Mouse (Mus musculus) adrenal gland, postnatal 4 days (tissue): ENCODE results near the gene Trp53inp2. TPM values are rescaled to one million over a fixed set of nuclear protein-coding genes. Genes with fewer than 3 reads are reported as not detected.
A peak's percentile ranks its signal among the peaks of the same experiment; 100 is the strongest.

Experiments used
- DNase-seq, 2 experiments: peaks; one replicate each; pipeline ENCODE4 v3.0.0; 2021 to 2022; ENCODE audit warnings: low spot score in 2 of 2, mixed read lengths in 2 of 2
- long read RNA-seq, 2 experiments: library from polyadenylated mRNA; stranded (forward); transcript quantifications; one replicate each; pipeline ENCODE4 v2.0.0; 2021
- total RNA-seq, 2 experiments: library from RNA; stranded (reverse); gene quantifications; 2 replicates each; pipeline ENCODE4 v1.2.3; 2021

The Trp53inp2 gene
- 100 to 1,000 TPM; 156 to 163 TPM for total RNA-seq
- long read RNA-seq, experiment 1, transcript Trp53inp2-205 (4 exons, 740 nt): minor isoform, 5 of 45 reads
- long read RNA-seq, experiment 1, transcript Trp53inp2-201 (4 exons, 3,979 nt): major isoform, 10 of 45 reads
- long read RNA-seq, experiment 1, partial matches to known transcripts: 1 of 45 reads
- long read RNA-seq, experiment 1, other reads (novel, unspliced or antisense): 29 of 45 reads
- long read RNA-seq, experiment 2, partial matches to known transcripts: 0 of 64 reads
- long read RNA-seq, experiment 2, other reads (novel, unspliced or antisense): 61 of 64 reads

GRCm38 (mm10) chr2:155380261-155381059 is at the start of gene Trp53inp2:
TSS of gene Trp53inp2 (plus strand) at chr2:155381059.
- no peak for DNase-seq

- no peak for DNase-seq
Observed at GRCm38 (mm10) chr2:155331351-155331750, 49.5 kb upstream of the Trp53inp2 start.

GRCm38 (mm10) chr2:155333421-155333820 is 47.4 kb upstream of the Trp53inp2 start:
- DNase-seq: no peak

- no peak for DNase-seq
Observed at GRCm38 (mm10) chr2:155335231-155335630, 45.6 kb upstream of the Trp53inp2 start.

GRCm38 (mm10) chr2:155336254-155336653 is 44.6 kb upstream of the Trp53inp2 start:
- no peak for DNase-seq

- no peak for DNase-seq
Observed at GRCm38 (mm10) chr2:155340166-155340565, 40.7 kb upstream of the Trp53inp2 start.

- no peak for DNase-seq
Observed at GRCm38 (mm10) chr2:155346670-155347069, 34.2 kb upstream of the Trp53inp2 start.

GRCm38 (mm10) chr2:155354402-155354801 is 26.5 kb upstream of the Trp53inp2 start:
- no peak for DNase-seq

- DNase-seq: peak; percentile 63 to 86
Observed at GRCm38 (mm10) chr2:155356971-155357591, 23.8 kb upstream of the Trp53inp2 start, which contains the start of gene Pigu. TSS of gene Pigu (minus strand) at chr2:155357430.

GRCm38 (mm10) chr2:155357686-155358399 is 23.0 kb upstream of the Trp53inp2 start:
- DNase-seq: no peak

- DNase-seq: no peak
Observed at GRCm38 (mm10) chr2:155367635-155368284, 13.1 kb upstream of the Trp53inp2 start.

- no peak for DNase-seq
Observed at GRCm38 (mm10) chr2:155369333-155369883, 11.5 kb upstream of the Trp53inp2 start.

- no peak for DNase-seq
Observed at GRCm38 (mm10) chr2:155372451-155372850, 8.4 kb upstream of the Trp53inp2 start.

- DNase-seq: no peak
Observed at GRCm38 (mm10) chr2:155373302-155373701, 7.6 kb upstream of the Trp53inp2 start.

- DNase-seq: no peak
Observed at GRCm38 (mm10) chr2:155373886-155374285, 7.0 kb upstream of the Trp53inp2 start.

- no peak for DNase-seq
Observed at GRCm38 (mm10) chr2:155374521-155374920, 6.3 kb upstream of the Trp53inp2 start.

- no peak for DNase-seq
Observed at GRCm38 (mm10) chr2:155376191-155376590, 4.7 kb upstream of the Trp53inp2 start.

GRCm38 (mm10) chr2:155381060-155381437 is 190 bp downstream of the Trp53inp2 start:
- DNase-seq: no peak

GRCm38 (mm10) chr2:155381643-155382331 is 928 bp downstream of the Trp53inp2 start:
- peak; percentile 92 for DNase-seq

- DNase-seq: no peak
Observed at GRCm38 (mm10) chr2:155382332-155382700, 1.5 kb downstream of the Trp53inp2 start.
